Mouse (Mus musculus) layer of hippocampus, postnatal 10 days (tissue): ENCODE measurements around the gene Kcnk2. TPM values are rescaled to one million over a fixed set of nuclear protein-coding genes. Genes with fewer than 3 reads are reported as not detected.
"Not testable (repeated sequence)": the region's sequence is repeated elsewhere in the genome, so short reads cannot be mapped to it uniquely, and the experiment has no call there.

Source experiments
- DNase-seq, 2 experiments: peaks; one replicate each; pipeline ENCODE4 v3.0.0; 2021; ENCODE audit warnings: low spot score in 2 of 2
- total RNA-seq, 2 experiments: library from RNA; stranded (reverse); gene quantifications; 2 replicates each; pipeline ENCODE4 v1.2.3; 2021

Gene Kcnk2
- total RNA-seq, 2 experiments from 2014 or later: 46.3 to 49.5 TPM

GRCm38 (mm10) chr1:189343301-189344251 is 58.5 kb downstream of the Kcnk2 start:
- peak; percentile 54 to 66 for DNase-seq

GRCm38 (mm10) chr1:189342416-189343104 is 59.5 kb downstream of the Kcnk2 start:
- peak; percentile 32 to 42 for DNase-seq

- no peak for DNase-seq
Measured at GRCm38 (mm10) chr1:189341381-189341917, 60.6 kb downstream of the Kcnk2 start.

- DNase-seq: no peak
Measured at GRCm38 (mm10) chr1:189315896-189316295, 86.2 kb downstream of the Kcnk2 start.

- no peak for DNase-seq
Measured at GRCm38 (mm10) chr1:189314495-189314894, 87.6 kb downstream of the Kcnk2 start.

GRCm38 (mm10) chr1:189313750-189314149 is 88.3 kb downstream of the Kcnk2 start:
- DNase-seq: no peak

- no peak for DNase-seq
Measured at GRCm38 (mm10) chr1:189310145-189310544, 91.9 kb downstream of the Kcnk2 start.

GRCm38 (mm10) chr1:189304988-189305522 is 97.0 kb downstream of the Kcnk2 start:
- no peak for DNase-seq

- DNase-seq: no peak
Measured at GRCm38 (mm10) chr1:189303001-189303400, 99.1 kb downstream of the Kcnk2 start.

GRCm38 (mm10) chr1:189293679-189294406 is 108.2 kb downstream of the Kcnk2 start:
- no peak for DNase-seq

GRCm38 (mm10) chr1:189290885-189291284 is 111.2 kb downstream of the Kcnk2 start:
- DNase-seq: peak; percentile 28 to 37

- no peak for DNase-seq
Measured at GRCm38 (mm10) chr1:189288948-189289347, 113.1 kb downstream of the Kcnk2 start.

GRCm38 (mm10) chr1:189272281-189272680 is 129.8 kb downstream of the Kcnk2 start:
- DNase-seq: no peak

- no peak for DNase-seq
Measured at GRCm38 (mm10) chr1:189253631-189254030, 148.4 kb downstream of the Kcnk2 start.

- peak; percentile 33 to 35 for DNase-seq
Measured at GRCm38 (mm10) chr1:189253207-189253606, 148.9 kb downstream of the Kcnk2 start.

- DNase-seq: not testable (repeated sequence)
Measured at GRCm38 (mm10) chr1:189243206-189243605, 158.9 kb downstream of the Kcnk2 start.

- DNase-seq: no peak
Measured at GRCm38 (mm10) chr1:189235261-189235660, 166.8 kb downstream of the Kcnk2 start.

GRCm38 (mm10) chr1:189232829-189233228 is 169.2 kb downstream of the Kcnk2 start:
- no peak for DNase-seq

- peak; percentile 21 to 29 for DNase-seq
Measured at GRCm38 (mm10) chr1:189228222-189229084, 173.6 kb downstream of the Kcnk2 start.

GRCm38 (mm10) chr1:189227479-189227878 is 174.6 kb downstream of the Kcnk2 start:
- no peak for DNase-seq
